Mouse (Mus musculus) megakaryocyte, embryonic 14.5 days (primary cell): ENCODE data around the gene Supt20.

ENCODE experiments used
- FLI1 ChIP-seq: IDR thresholded peaks from 2 replicates; pipeline ENCODE4 v1.6.1; 2012; ENCODE audit warnings: low read length, inconsistent platforms, mixed read lengths
- GATA1 ChIP-seq: IDR thresholded peaks from 3 replicates; pipeline ENCODE4 v1.6.1; 2012; ENCODE audit warnings: mixed read lengths, low read length, inconsistent platforms, borderline replicate concordance

- no peak for TF ChIP-seq GATA1
- no peak for TF ChIP-seq FLI1
Observed at GRCm38 (mm10) chr3:54708972-54709371, 16.4 kb downstream of the Supt20 start.
